Mouse (Mus musculus) embryonic facial prominence, embryonic 10.5 days (tissue): ENCODE measurements around the gene Shc1. TPM values are rescaled to one million over a fixed set of nuclear protein-coding genes. Genes with fewer than 3 reads are reported as not detected.

Experiments used
- DNase-seq: peaks from one replicate; pipeline ENCODE4 v3.0.0-alpha.2; 2017; ENCODE audit warnings: low spot score
- H3K27ac ChIP-seq: fragments of 300-500 bp; sonication (generic); replicated peaks from 2 replicates; pipeline ENCODE4 v1.5.1; 2016; ENCODE audit warnings: mild to moderate bottlenecking
- H3K27me3 ChIP-seq: fragments of 300-500 bp; sonication (generic); replicated peaks from 2 replicates; pipeline ENCODE4 v1.6.1; 2016; ENCODE audit warnings: low read depth, mild to moderate bottlenecking; ENCODE audit not compliant: poor library complexity, severe bottlenecking
- H3K36me3 ChIP-seq: fragments of 300-500 bp; sonication (generic); replicated peaks from 2 replicates; pipeline ENCODE4 v1.6.1; 2016; ENCODE audit warnings: mild to moderate bottlenecking, moderate library complexity
- H3K4me1 ChIP-seq: fragments of 300-500 bp; sonication (generic); 2 replicates; pipeline ENCODE4 v1.6.1; 2016
- H3K4me3 ChIP-seq: fragments of 300-500 bp; sonication (generic); 2 replicates; pipeline ENCODE4 v1.5.1; 2016; ENCODE audit warnings: mild to moderate bottlenecking, moderate library complexity
- H3K9me3 ChIP-seq: fragments of 300-500 bp; sonication (generic); 2 replicates; pipeline ENCODE4 v1.6.1; 2016; ENCODE audit warnings: mild to moderate bottlenecking
- WGBS: fragments of 180-500 bp; shearing (Covaris S2); methylation state at CpG from one replicate; pipeline ENCODE4 v1.1.7; 2016; 5-methylcytosine and 5-hydroxymethylcytosine counted together
- polyA plus RNA-seq: library from polyadenylated mRNA; unstranded; fragments of >200 nt; fragmentation: Nextera tagmentation; extraction: Ambion mirVana; gene quantifications from 2 replicates; pipeline ENCODE4 v1.2.1, GENCODE M21; 2016

Gene Shc1
- polyA plus RNA-seq, 1 experiment from 2014 or later, result 82.0 TPM

DNA sequence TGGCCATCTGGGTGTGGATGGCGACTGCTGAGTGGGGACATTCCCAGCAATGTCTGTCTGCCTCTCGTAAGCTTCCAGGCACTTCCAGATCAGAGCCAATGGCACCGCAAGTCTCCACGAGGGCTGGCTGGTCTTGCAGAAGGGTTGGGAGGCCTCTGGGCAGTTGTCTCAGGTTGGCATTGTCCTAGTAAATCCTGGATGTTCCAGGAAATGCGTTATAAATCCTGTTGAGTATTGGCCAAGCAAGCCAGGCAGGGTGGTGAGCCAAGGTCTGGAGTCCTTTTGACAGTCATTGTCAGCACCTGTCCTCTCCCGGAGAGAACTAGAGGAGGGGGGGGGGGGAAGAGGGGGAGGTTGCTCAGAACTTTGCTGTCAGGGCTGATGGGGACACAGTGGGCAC lies 60.8 kb downstream of the Shc1 start:
- Histone ChIP-seq H3K27me3 (no peaks in the 10 kb centered on the region), H3K4me3 (no peak overlapping the region), H3K36me3 (no peaks in the 10 kb centered on the region), H3K27ac (no peak overlapping the region), H3K9me3 (no peaks in the 10 kb centered on the region), H3K4me1 (no peaks in the 10 kb centered on the region)
- no peak for DNase-seq
- 82% methylated on average over 6 of the region's 6 CpGs for WGBS

Other genes starting within 250 kb of the Shc1 start
- gene Scamp3, start 241.0 kb upstream of the Shc1 start, polyA plus RNA-seq, result 108 and 117 TPM in 2 replicates
- gene Fam189b, start 235.3 kb upstream of the Shc1 start, polyA plus RNA-seq, result 29.0 and 30.8 TPM in 2 replicates
- gene Gba, start 215.5 kb upstream of the Shc1 start, polyA plus RNA-seq, result 33.8 and 33.9 TPM in 2 replicates
- 42.0 and 43.3 TPM in 2 replicates for gene Thbs3, start 203.3 kb upstream of the Shc1 start, polyA plus RNA-seq
- gene Mtx1, start 191.4 kb upstream of the Shc1 start, polyA plus RNA-seq, result 248 and 258 TPM in 2 replicates
- 0.15 and 0.81 TPM in 2 replicates for gene Muc1, start 189.4 kb upstream of the Shc1 start, polyA plus RNA-seq
- gene Krtcap2, start 172.5 kb upstream of the Shc1 start, polyA plus RNA-seq, result 244 and 262 TPM in 2 replicates
- 4.0 and 4.7 TPM in 2 replicates for gene Trim46, start 172.1 kb upstream of the Shc1 start, polyA plus RNA-seq
- 74.1 and 84.1 TPM in 2 replicates for gene Dpm3, start 159.1 kb upstream of the Shc1 start, polyA plus RNA-seq
- 27.2 and 34.2 TPM in 2 replicates for gene Slc50a1, start 147.9 kb upstream of the Shc1 start, polyA plus RNA-seq
- 26.7 and 27.2 TPM in 2 replicates for gene Efna1, start 137.3 kb upstream of the Shc1 start, polyA plus RNA-seq
- 4.5 and 6.8 TPM in 2 replicates for gene Efna3, start 95.5 kb upstream of the Shc1 start, polyA plus RNA-seq
- 37.3 and 40.8 TPM in 2 replicates for gene Efna4, start 80.4 kb upstream of the Shc1 start, polyA plus RNA-seq
- gene Adam15, start 68.4 kb upstream of the Shc1 start, polyA plus RNA-seq, result 30.5 and 34.2 TPM in 2 replicates
- 0.09 and 0.15 TPM in 2 replicates for gene Dcst2, start 56.5 kb upstream of the Shc1 start, polyA plus RNA-seq
- 0.20 and 0.47 TPM in 2 replicates for gene Dcst1, start 53.2 kb upstream of the Shc1 start, polyA plus RNA-seq
- 0.98 and 1.2 TPM in 2 replicates for gene Zbtb7b, start 23.7 kb upstream of the Shc1 start, polyA plus RNA-seq
- gene Lenep, start 15.7 kb upstream of the Shc1 start, polyA plus RNA-seq, result 0.74 TPM in 1 of 2 replicates, not detected in the other
- 25.3 and 28.2 TPM in 2 replicates for gene Flad1, start 6.6 kb upstream of the Shc1 start, polyA plus RNA-seq
- gene Cks1b, start 60 bp upstream of the Shc1 start, polyA plus RNA-seq, result 786 and 805 TPM in 2 replicates
- 47.4 and 48.9 TPM in 2 replicates for gene Pygo2, start 11.8 kb downstream of the Shc1 start, polyA plus RNA-seq
- 17.5 and 20.1 TPM in 2 replicates for gene Pbxip1, start 18.3 kb downstream of the Shc1 start, polyA plus RNA-seq
- 66.4 and 67.6 TPM in 2 replicates for gene Pmvk, start 36.1 kb downstream of the Shc1 start, polyA plus RNA-seq
- gene Kcnn3, start 101.7 kb downstream of the Shc1 start, polyA plus RNA-seq, result 0.62 and 0.88 TPM in 2 replicates